Mouse (Mus musculus) kidney, embryonic 16.5 days (tissue): Measurements from ENCODE around the gene Adprh. TPM values are rescaled to one million over a fixed set of nuclear protein-coding genes. Genes with fewer than 3 reads are reported as not detected.
"Not testable (repeated sequence)": the region's sequence is repeated elsewhere in the genome, so short reads cannot be mapped to it uniquely, and the experiment has no call there.

ENCODE experiments used
- ATAC-seq: fragments of 200-750 bp; cut with Nextera tagmentation; 2 replicates; pipeline ENCODE4 v1.8.0; 2017; ENCODE audit warnings: moderate TSS enrichment; ENCODE audit not compliant: low FRiP score, low TSS enrichment
- H3K27ac ChIP-seq: fragments of 300-500 bp; sonication (generic); 2 replicates; pipeline ENCODE4 v1.5.1; 2014; ENCODE audit warnings: low read length
- H3K27me3 ChIP-seq: fragments of 300-500 bp; sonication (generic); 2 replicates; pipeline ENCODE4 v1.6.1; 2014; ENCODE audit warnings: low read length, control low read depth, mixed read lengths; ENCODE audit not compliant: insufficient read depth
- H3K36me3 ChIP-seq: fragments of 300-500 bp; sonication (generic); 2 replicates; pipeline ENCODE4 v1.6.1; 2014; ENCODE audit warnings: low read length, control low read depth, mixed read lengths; ENCODE audit not compliant: insufficient read depth
- H3K4me1 ChIP-seq: fragments of 300-500 bp; sonication (generic); 2 replicates; pipeline ENCODE4 v1.6.1; 2014; ENCODE audit warnings: low read length, control low read depth, mixed read lengths; ENCODE audit not compliant: insufficient read depth
- H3K4me2 ChIP-seq: fragments of 300-500 bp; sonication (generic); replicated peaks from 2 replicates; pipeline ENCODE4 v1.6.1; 2014; ENCODE audit warnings: low read depth, low read length
- H3K4me3 ChIP-seq: fragments of 300-500 bp; sonication (generic); 2 replicates; pipeline ENCODE4 v1.5.1; 2014; ENCODE audit warnings: mild to moderate bottlenecking, low read length
- H3K9ac ChIP-seq: fragments of 300-500 bp; sonication (generic); replicated peaks from 2 replicates; pipeline ENCODE4 v1.6.1; 2014; ENCODE audit warnings: low read length
- H3K9me3 ChIP-seq: fragments of 300-500 bp; sonication (generic); 2 replicates; pipeline ENCODE4 v1.6.1; 2016; ENCODE audit warnings: low read length, control low read depth
- WGBS: fragments of 180-500 bp; shearing (Covaris S2); extraction: QIAGEN DNeasy Blood & Tissue Kit; methylation state at CpG from one replicate; pipeline ENCODE4 v1.1.7; 2014; 5-methylcytosine and 5-hydroxymethylcytosine counted together
- polyA plus RNA-seq: library from polyadenylated mRNA; unstranded; fragments of >200 nt; fragmentation: Nextera tagmentation; extraction: Ambion mirVana; gene quantifications from 2 replicates; pipeline ENCODE4 v1.2.1, GENCODE M21; 2015

Gene Adprh
- polyA plus RNA-seq, 1 experiment from 2014 or later, result 94.3 TPM

GRCm38 (mm10) chr16:38454533-38455254 is 2.2 kb upstream of the Adprh start:
- Histone ChIP-seq H3K4me1 (peaks cover 11% of the 10 kb centered on the region), H3K27ac (no peak overlapping the region), H3K27me3 (no peaks in the 10 kb centered on the region), H3K36me3 (peaks cover 6% of the 10 kb centered on the region; the same call in 1 of the 2 replicates), H3K9ac (no peak overlapping the region), H3K4me2 (no peak overlapping the region), H3K9me3 (no peaks in the 10 kb centered on the region), H3K4me3 (no peak overlapping the region)
- WGBS, result 70% methylated on average over 11 of the region's 11 CpGs
- ATAC-seq, result no peak

DNA sequence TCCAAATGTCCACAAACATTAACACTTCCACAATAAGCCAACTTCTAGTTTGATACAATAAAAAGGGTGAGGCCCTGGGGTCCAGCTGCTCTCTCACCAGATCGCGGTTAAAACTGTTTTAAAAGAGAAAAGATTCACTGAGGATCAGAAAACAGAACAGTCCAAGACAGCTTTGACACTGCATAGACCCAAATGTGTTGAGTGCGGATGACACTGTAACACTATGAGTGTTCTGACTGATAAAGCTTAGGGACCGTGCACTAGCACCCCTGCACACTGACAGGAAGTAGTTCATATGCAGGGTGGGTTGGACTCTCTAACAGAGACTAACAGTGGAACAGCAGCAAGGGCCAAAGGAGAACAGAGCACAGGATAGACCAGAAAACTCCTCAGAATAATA is 1.4 kb upstream of the Adprh start:
- H3K4me3 ChIP-seq, result no peak overlapping the region
- H3K27me3 ChIP-seq, result no peaks in the 10 kb centered on the region
- no peaks in the 10 kb centered on the region for H3K9me3 ChIP-seq
- ATAC-seq, result no peak
- H3K4me1 ChIP-seq, result peaks cover 11% of the 10 kb centered on the region
- no peak overlapping the region for H3K27ac ChIP-seq
- H3K4me2 ChIP-seq, result no peak overlapping the region
- H3K9ac ChIP-seq, result no peak overlapping the region
- H3K36me3 ChIP-seq, result peaks cover 10% of the 10 kb centered on the region
- WGBS, result 90% methylated on average over 4 of the region's 4 CpGs

- 24% methylated on average over 3 of the region's 3 CpGs for WGBS
- Histone ChIP-seq H3K4me3 (peak overlapping the region; percentile 77), H3K9me3 (no peaks in the 10 kb centered on the region), H3K27ac (peak overlapping the region; percentile 97), H3K27me3 (no peaks in the 10 kb centered on the region), H3K36me3 (peaks cover 17% of the 10 kb centered on the region), H3K9ac (peak overlapping the region; percentile 96), H3K4me2 (peak overlapping the region; percentile 82), H3K4me1 (peaks cover 11% of the 10 kb centered on the region)
- ATAC-seq, result no peak
Measured at GRCm38 (mm10) chr16:38453203-38453553, 675 bp upstream of the Adprh start.

GRCm38 (mm10) chr16:38451421-38452205 is 890 bp downstream of the Adprh start:
- H3K4me1 ChIP-seq, result peaks cover 11% of the 10 kb centered on the region
- peak overlapping the region; percentile 96 for H3K9ac ChIP-seq

GRCm38 (mm10) chr16:38450707-38451106 is 1.8 kb downstream of the Adprh start:
- no peak overlapping the region for H3K27ac ChIP-seq
- H3K9ac ChIP-seq, result no peak overlapping the region
- 93% methylated on average over 7 of the region's 7 CpGs for WGBS

More at GRCm38 (mm10) chr16:38451421-38452205, 890 bp downstream of the Adprh start:
- Histone ChIP-seq H3K4me3 (peak overlapping the region; percentile 77), H3K36me3 (peaks cover 28% of the 10 kb centered on the region), H3K27me3 (no peaks in the 10 kb centered on the region), H3K9me3 (no peaks in the 10 kb centered on the region), H3K27ac (peak overlapping the region; percentile 97), H3K4me2 (peak overlapping the region; percentile 82)
- 36% methylated on average over 12 of the region's 12 CpGs for WGBS
- no peak; the same call in none of the 2 replicates for ATAC-seq

DNA sequence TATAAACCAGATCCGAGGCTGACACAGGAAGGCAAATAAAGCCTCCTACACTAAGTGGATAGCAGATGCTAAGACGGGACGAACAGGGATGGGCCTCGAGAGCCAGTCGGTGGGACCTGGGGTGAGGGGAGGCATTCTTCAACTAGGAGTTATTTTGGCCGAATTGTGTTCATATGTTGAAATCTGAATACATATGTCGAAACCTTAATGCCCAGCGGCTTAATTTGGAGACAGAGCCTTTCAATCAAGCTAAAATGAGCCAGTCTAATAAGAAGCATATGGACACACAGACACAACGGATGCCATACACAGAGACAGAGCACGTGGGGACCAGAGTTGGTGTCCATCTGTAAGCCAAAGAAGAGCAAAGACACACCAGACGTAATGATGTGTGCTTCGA is 4.0 kb downstream of the Adprh start:
- peaks cover 54% of the 10 kb centered on the region for H3K36me3 ChIP-seq
- H3K4me3 ChIP-seq, result no peak overlapping the region
- H3K27ac ChIP-seq, result no peak overlapping the region
- 94% methylated on average over 12 of the region's 12 CpGs for WGBS
- no peak overlapping the region for H3K9ac ChIP-seq
- H3K27me3 ChIP-seq, result no peaks in the 10 kb centered on the region
- no peak overlapping the region for H3K4me2 ChIP-seq
- H3K9me3 ChIP-seq, result no peaks in the 10 kb centered on the region
- ATAC-seq, result no peak
- H3K4me1 ChIP-seq, result peaks cover 11% of the 10 kb centered on the region

More at GRCm38 (mm10) chr16:38450707-38451106, 1.8 kb downstream of the Adprh start:
- Histone ChIP-seq H3K4me2 (no peak overlapping the region), H3K4me1 (peaks cover 11% of the 10 kb centered on the region), H3K4me3 (no peak overlapping the region), H3K27me3 (no peaks in the 10 kb centered on the region), H3K36me3 (peaks cover 37% of the 10 kb centered on the region), H3K9me3 (no peaks in the 10 kb centered on the region)
- no peak for ATAC-seq

- Histone ChIP-seq H3K4me1 (peaks cover 11% of the 10 kb centered on the region), H3K27ac (no peak overlapping the region), H3K27me3 (no peaks in the 10 kb centered on the region), H3K36me3 (peaks cover 54% of the 10 kb centered on the region), H3K4me2 (no peak overlapping the region), H3K9ac (no peak overlapping the region), H3K4me3 (no peak overlapping the region), H3K9me3 (no peaks in the 10 kb centered on the region)
- no peak for ATAC-seq
- WGBS, result 89% methylated on average over 21 of the region's 21 CpGs
Measured at GRCm38 (mm10) chr16:38447366-38447765, 5.1 kb downstream of the Adprh start.

GRCm38 (mm10) chr16:38446141-38446540 is 6.4 kb downstream of the Adprh start:
- not testable (repeated sequence) for ATAC-seq, H3K27ac ChIP-seq, H3K9ac ChIP-seq, H3K27me3 ChIP-seq, H3K4me2 ChIP-seq, H3K4me1 ChIP-seq, H3K9me3 ChIP-seq, H3K4me3 ChIP-seq
- 95% methylated on average over 2 of the region's 2 CpGs for WGBS
- peaks cover 54% of the 10 kb centered on the region for H3K36me3 ChIP-seq

DNA sequence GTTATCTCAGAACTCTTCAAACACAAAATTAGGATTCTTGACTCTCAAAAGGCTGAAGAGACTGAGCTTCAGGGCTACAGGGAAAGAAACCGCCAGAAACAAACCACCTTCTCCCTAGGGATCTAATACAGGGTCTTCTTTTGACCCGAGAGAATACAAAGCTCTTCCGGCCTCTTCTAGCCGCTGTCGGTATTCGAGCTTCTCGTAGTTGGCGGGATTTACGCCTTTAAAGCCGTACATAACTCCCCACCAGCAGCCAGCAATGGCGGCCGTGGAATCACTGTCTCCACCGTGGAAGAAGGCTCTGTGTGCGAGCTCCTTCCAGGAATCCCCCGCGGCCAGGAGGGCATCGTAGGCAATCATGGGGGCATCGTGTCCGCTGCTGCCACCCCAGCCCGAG is 6.9 kb downstream of the Adprh start:
- no peak for ATAC-seq
- peaks cover 54% of the 10 kb centered on the region for H3K36me3 ChIP-seq
- WGBS, result 97% methylated on average over 20 of the region's 20 CpGs
- no peak overlapping the region for H3K9ac ChIP-seq
- no peaks in the 10 kb centered on the region for H3K4me1 ChIP-seq
- no peaks in the 10 kb centered on the region for H3K27me3 ChIP-seq
- H3K4me3 ChIP-seq, result no peak overlapping the region
- no peaks in the 10 kb centered on the region for H3K9me3 ChIP-seq
- H3K4me2 ChIP-seq, result no peak overlapping the region
- H3K27ac ChIP-seq, result no peak overlapping the region

DNA sequence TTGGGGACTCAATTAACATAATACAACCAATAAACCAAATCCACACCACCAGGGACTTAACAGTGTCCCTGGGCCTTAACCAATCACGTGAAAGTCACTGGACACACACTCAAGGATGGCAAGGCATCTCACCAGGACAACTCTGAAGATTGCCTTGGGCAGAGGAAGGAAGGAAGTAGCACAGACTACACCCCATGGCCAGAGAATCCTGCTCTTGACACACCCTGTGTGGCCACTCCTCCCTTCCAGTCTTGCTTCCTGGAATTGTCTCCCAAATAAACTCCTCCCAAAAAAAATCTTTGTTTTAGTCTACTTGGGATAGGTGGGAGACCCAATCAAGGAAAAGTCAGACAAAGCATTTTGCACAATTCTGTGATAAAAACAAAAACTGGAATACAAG is 7.5 kb downstream of the Adprh start:
- Histone ChIP-seq H3K9ac (no peak overlapping the region), H3K4me1 (no peaks in the 10 kb centered on the region), H3K36me3 (peaks cover 51% of the 10 kb centered on the region), H3K9me3 (no peaks in the 10 kb centered on the region), H3K27ac (no peak overlapping the region), H3K27me3 (no peaks in the 10 kb centered on the region), H3K4me2 (no peak overlapping the region), H3K4me3 (no peak overlapping the region)
- WGBS, result 91% methylated on average over 1 of the region's 1 CpGs
- no peak for ATAC-seq
